Mouse (Mus musculus) cerebellum, adult 2 months (tissue): ENCODE measurements around the gene Enpep. TPM values are rescaled to one million over a fixed set of nuclear protein-coding genes. Genes with fewer than 3 reads are reported as not detected.

ENCODE experiments used
- DNase-seq, 2 experiments: peaks; one replicate each; pipeline ENCODE4 v3.0.0; 2021
- H3K27ac ChIP-seq: fragments of 200-500 bp; 2 replicates; pipeline ENCODE4 v1.5.1; 2012; ENCODE audit warnings: low read length, control low read depth, inconsistent platforms; ENCODE audit not compliant: insufficient read depth
- H3K27me3 ChIP-seq: fragments of 200-500 bp; 2 replicates; pipeline ENCODE4 v1.6.1; 2012; ENCODE audit warnings: inconsistent platforms, mild to moderate bottlenecking, low read length, moderate library complexity; ENCODE audit not compliant: control insufficient read depth, insufficient read depth
- H3K4me1 ChIP-seq: fragments of 200-500 bp; 2 replicates; pipeline ENCODE4 v1.6.1; 2011; ENCODE audit warnings: low read length; ENCODE audit not compliant: control insufficient read depth, insufficient read depth
- H3K4me3 ChIP-seq: fragments of 200-500 bp; replicated peaks from 2 replicates; pipeline ENCODE3; 2011; ENCODE audit warnings: mild to moderate bottlenecking, low read depth, low read length, control low read depth; ENCODE audit not compliant: insufficient read depth
- CTCF ChIP-seq: fragments of 200-500 bp; IDR thresholded peaks from 2 replicates; pipeline ENCODE4 v1.5.1; 2011; ENCODE audit warnings: low read depth, mild to moderate bottlenecking, control low read depth, low read length, moderate library complexity, borderline replicate concordance; ENCODE audit not compliant: insufficient read depth
- POLR2A ChIP-seq: fragments of 200-500 bp; IDR thresholded peaks from 2 replicates; pipeline ENCODE4 v1.6.1; 2011; ENCODE audit warnings: low read length, control low read depth, borderline replicate concordance; ENCODE audit not compliant: insufficient read depth
- WGBS: fragments of 180-500 bp; shearing (Covaris S2); methylation state at CpG from one replicate; pipeline ENCODE4 v1.1.7; 2018; 5-methylcytosine and 5-hydroxymethylcytosine counted together
- polyA plus RNA-seq: library from polyadenylated mRNA; depleted of rRNA; stranded (reverse); fragments of >200 nt; gene quantifications from 2 replicates; pipeline ENCODE4 v1.2.3, GENCODE M21; 2012

Enpep gene
- polyA plus RNA-seq, 1 experiment, result 2.6 TPM

DNA sequence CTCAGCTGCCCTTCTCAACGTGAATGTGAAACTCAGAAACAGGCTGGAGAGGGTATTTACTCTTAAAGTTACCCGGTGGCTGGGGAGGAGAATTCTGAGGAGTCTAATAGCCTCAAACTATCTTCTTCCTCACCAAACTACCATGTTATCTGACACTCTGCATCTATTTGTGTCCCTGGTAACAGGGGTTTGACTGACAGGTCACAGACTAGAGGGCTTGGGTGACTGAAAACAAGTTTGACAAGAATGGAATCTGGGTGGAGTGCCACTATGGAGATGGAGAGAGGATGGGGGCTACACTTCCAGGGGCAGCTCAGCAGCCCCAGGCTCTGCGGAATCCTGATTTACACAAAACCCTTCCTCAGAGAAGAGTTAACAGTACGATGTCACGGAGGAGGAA is 105.2 kb downstream of the Enpep start:
- Histone ChIP-seq H3K27ac (no peak overlapping the region), H3K4me1 (no peaks in the 10 kb centered on the region), H3K27me3 (peaks cover 10% of the 10 kb centered on the region; the same call in 1 of the 2 replicates), H3K4me3 (no peak overlapping the region)
- TF ChIP-seq POLR2A, result no peak
- no peak for TF ChIP-seq CTCF
- DNase-seq, result no peak
- WGBS, result 4% methylated on average over 5 of the region's 5 CpGs

DNA sequence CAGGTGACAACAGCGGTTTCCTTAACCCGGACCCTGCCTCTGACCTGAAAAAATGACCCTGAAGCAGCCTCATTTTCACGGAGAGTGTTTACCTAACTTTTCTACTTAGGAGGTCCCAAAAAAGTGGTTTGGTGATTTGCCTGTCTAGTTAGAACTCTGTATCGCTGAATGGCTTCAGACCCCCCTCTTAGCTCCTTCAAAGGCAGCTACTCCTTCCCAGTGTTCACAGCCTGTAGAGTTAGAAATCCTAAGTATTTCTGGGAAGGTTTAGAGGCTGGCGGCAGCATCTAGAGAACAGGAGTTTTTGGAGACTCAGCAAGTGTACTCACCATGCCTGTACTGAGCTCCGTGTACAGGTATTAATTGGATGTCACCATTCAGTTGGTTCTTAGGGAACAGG is 105.8 kb downstream of the Enpep start:
- no peak overlapping the region for H3K4me3 ChIP-seq
- peaks cover 11% of the 10 kb centered on the region; the same call in 1 of the 2 replicates for H3K27me3 ChIP-seq
- TF ChIP-seq POLR2A, result no peak
- TF ChIP-seq CTCF, result no peak
- H3K4me1 ChIP-seq, result no peaks in the 10 kb centered on the region
- no peak overlapping the region for H3K27ac ChIP-seq
- 2% methylated on average over 6 of the region's 6 CpGs for WGBS
- DNase-seq, result no peak

DNA sequence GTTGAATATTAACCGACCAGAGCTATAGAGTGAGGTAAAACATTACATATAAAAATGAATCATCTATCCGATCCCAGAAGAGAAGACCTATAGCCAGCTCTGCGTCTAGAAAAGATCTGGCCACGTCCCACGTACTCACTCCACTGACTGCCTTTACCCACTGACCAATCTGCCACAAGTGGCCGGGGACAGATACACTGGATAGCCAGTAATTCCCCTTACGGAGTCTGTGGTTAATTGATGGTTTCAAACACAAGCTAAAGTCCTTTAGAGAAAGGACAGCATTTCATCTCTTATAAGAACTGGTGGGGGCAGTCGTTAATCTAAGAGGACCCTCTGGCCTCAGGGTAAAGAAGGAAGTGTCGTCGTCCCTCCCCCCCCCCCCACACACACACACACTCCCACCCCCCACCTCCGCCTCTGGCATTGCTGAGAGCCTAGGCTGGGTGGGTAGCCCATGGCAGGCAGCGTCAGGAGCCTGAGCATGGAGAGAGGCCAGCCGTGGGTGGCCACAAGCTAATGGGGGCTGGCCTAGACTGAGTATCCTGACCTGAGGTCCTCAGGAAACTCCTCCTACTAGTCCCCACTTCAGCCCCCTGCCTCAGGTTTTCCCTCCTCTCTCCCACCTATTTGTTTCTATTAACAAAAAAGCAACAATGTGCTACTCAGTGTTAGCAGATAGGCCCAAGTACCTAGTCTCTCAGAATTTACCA is 106.8 kb downstream of the Enpep start:
- TF ChIP-seq POLR2A, result no peak
- H3K27me3 ChIP-seq, result peaks cover 14% of the 10 kb centered on the region; the same call in 1 of the 2 replicates

DNA sequence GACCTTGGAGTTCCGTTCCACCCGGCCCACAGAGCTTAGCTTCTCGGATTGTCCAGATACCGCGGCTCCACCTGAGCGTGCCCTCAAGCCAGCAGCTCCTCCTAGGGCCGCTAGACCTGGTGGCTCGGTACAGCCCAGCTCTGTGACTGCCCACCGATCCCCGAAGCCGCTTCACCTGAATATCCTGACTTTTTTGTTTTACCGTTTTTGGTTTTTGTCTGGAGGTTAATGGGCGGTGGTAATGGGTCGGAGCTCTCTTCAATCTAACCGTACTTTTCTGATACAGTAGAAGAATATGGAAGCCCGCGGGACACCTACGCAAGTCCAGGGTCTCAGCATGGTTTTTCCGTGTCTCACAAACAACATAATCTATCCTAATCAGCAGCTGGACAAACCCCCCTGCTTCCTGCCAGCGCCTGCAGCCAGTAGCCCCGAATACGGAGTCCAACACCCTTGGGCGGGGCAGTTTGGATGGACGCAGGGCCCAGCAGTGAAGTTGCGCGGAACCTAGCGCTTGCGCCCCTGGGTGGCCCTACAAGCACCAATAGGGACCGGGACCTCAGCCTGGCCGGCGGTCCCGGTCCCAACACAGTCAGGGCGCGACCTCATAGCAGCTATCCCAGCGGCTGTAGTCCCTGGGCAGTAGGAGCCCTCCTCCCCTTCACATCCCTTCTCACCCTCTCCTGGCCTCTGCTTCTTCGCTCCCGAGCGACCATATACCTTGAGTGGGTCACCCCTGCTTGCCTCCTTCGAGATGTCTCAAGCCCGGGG is 107.5 kb downstream of the Enpep start:
- WGBS, result 3% methylated on average over 40 of the region's 40 CpGs
- TF ChIP-seq CTCF (no peak), POLR2A (no peak)
- H3K4me3 ChIP-seq, result no peak overlapping the region
- peaks cover 16% of the 10 kb centered on the region; the same call in 1 of the 2 replicates for H3K27me3 ChIP-seq
- no peaks in the 10 kb centered on the region for H3K4me1 ChIP-seq
- no peak for DNase-seq
- no peak overlapping the region for H3K27ac ChIP-seq

More for the DNA sequence above, 106.8 kb downstream of the Enpep start:
- no peak for DNase-seq
- H3K27ac ChIP-seq, result no peak overlapping the region
- H3K4me3 ChIP-seq, result no peak overlapping the region
- H3K4me1 ChIP-seq, result no peaks in the 10 kb centered on the region
- WGBS, result 4% methylated on average over 13 of the region's 13 CpGs

DNA sequence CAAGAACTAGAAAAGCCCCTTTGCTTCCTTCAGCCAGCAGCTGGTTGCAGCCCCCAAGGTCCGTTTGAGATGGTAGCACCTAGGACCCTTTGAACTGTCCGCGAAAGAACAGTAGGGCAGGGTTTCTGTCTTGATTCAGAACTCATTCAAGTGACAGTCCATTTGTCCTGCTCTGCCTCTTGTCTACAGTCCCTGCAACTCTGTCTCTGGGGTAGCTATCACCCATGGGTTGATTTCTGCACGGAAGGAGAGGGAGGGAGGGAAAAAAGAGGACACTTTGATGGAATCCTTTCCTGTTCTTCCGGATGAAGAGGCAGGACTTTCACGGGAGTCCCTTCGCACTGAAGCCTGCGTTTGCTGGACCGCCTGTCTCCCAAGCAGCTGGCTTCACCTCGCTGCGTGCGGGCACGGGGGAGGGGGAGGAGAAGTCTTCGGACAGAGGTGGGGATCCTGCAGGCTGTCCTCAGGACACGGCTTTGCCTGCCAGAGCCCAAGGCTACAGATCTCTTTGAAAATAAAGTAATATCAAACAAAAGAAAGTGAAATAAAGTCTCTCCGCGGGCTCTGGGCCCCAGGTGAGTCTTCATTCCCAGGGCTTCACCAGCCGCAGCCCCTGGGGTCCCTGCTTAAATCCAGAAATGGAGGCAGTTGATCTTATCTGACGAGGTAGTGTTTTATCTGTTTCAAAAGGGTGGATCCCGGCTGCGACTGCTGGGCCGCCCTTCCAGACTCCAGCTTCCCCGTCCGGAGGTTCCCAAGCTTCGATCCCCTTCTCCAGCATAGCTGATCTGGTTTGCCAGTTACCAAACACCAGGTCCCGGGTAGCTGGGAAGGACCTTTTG is 108.3 kb downstream of the Enpep start:
- no peak for DNase-seq
- Histone ChIP-seq H3K4me3 (no peak overlapping the region), H3K27me3 (peaks cover 16% of the 10 kb centered on the region; the same call in 1 of the 2 replicates), H3K27ac (no peak overlapping the region), H3K4me1 (no peaks in the 10 kb centered on the region)
- 2% methylated on average over 26 of the region's 26 CpGs for WGBS
- TF ChIP-seq CTCF (no peak), POLR2A (no peak)

DNA sequence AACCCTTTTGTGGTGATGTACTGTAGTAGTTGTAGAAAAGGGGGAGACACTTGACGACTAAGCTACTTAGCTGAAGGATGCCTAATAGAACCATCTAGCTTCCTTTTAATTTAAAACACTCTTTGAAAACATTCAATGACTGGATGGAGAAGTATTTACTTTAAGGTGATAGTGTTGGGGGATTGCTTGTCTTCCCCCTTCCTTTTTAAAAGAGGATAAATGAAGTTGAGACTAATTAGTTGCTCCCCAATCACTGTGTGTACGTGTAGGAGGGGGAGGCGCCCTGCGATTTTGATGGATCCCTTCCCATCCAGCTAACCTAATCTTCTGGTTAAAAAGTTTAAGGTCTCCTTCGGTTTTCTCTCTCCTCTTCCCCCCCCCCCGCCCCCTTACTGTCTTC is 109.1 kb downstream of the Enpep start:
- H3K4me3 ChIP-seq, result no peak overlapping the region
- TF ChIP-seq POLR2A (no peak), CTCF (no peak)
- WGBS, result 3% methylated on average over 6 of the region's 6 CpGs
- H3K27ac ChIP-seq, result no peak overlapping the region
- no peak for DNase-seq
- peaks cover 17% of the 10 kb centered on the region; the same call in 1 of the 2 replicates for H3K27me3 ChIP-seq
- H3K4me1 ChIP-seq, result no peaks in the 10 kb centered on the region

DNA sequence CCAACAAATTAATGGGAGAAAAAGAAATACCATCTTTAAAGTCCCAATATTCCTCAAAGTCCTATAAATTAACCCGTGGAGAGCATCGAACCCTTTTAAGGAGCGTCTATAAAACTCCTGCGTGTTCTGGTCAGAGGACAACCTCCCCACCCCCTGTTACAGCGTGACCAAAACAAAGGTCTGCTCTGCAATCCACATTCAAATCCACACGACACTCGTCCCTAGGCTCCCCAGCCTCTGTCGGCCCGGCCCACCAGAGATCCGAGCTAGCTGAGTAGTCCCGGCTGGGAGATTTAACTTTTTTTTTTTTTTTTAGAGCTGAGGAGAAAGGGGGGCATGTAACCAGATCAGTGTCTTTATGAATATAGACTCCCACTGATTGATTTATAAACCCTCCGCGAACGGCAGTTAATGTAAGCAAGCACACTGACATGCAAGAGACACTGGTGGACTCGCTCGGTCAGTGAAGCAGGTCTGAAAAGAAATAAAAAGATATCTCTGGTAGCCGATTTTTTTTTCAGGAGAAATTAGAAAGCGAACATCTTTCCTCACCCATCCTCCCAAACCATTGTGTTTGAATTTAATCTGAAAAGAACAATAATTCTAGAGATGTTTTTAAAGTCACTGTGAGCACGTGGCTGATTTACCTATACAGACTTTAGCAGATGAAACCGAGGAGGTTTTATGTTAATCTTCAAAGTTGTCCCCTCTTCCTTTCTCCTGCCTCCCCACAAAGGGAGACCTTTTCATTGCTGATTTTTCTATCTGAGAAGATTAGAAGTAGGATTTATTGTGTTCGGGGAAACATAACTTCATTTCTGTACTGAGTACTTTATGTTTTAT is 109.9 kb downstream of the Enpep start:
- Histone ChIP-seq H3K4me1 (no peaks in the 10 kb centered on the region), H3K4me3 (no peak overlapping the region), H3K27ac (no peak overlapping the region), H3K27me3 (peaks cover 18% of the 10 kb centered on the region; the same call in 1 of the 2 replicates)
- no peak for DNase-seq
- TF ChIP-seq POLR2A (no peak), CTCF (no peak)
- WGBS, result 4% methylated on average over 21 of the region's 21 CpGs
